Mouse (Mus musculus) liver, embryonic 14.5 days (tissue): ENCODE results near the gene Wdr5b. TPM values are rescaled to one million over a fixed set of nuclear protein-coding genes. Genes with fewer than 3 reads are reported as not detected.

Experiments used
- ATAC-seq: fragments of 200-750 bp; cut with Nextera tagmentation; 2 replicates; pipeline ENCODE4 v1.8.0; 2017; ENCODE audit warnings: moderate number of reproducible peaks, mild to moderate bottlenecking, moderate library complexity; ENCODE audit not compliant: insufficient read depth
- DNase-seq, 3 experiments: peaks; one replicate each; pipeline ENCODE4 v3.0.0-alpha.2; 2012 to 2013; ENCODE audit warnings: low read depth in 3 of 3, low spot score in 3 of 3
- H3K27ac ChIP-seq: fragments of 300-500 bp; sonication (generic); 2 replicates; pipeline ENCODE4 v1.5.1; 2014; ENCODE audit warnings: moderate library complexity, mild to moderate bottlenecking, control low read depth, inconsistent platforms
- H3K27me3 ChIP-seq: fragments of 300-500 bp; sonication (generic); 2 replicates; pipeline ENCODE4 v1.6.1; 2014; ENCODE audit warnings: mild to moderate bottlenecking, low read length, moderate library complexity; ENCODE audit not compliant: control insufficient read depth, insufficient read depth
- H3K36me3 ChIP-seq: fragments of 300-500 bp; sonication (generic); replicated peaks from 2 replicates; pipeline ENCODE4 v1.6.1; 2014; ENCODE audit warnings: low read depth; ENCODE audit not compliant: control insufficient read depth, insufficient read depth
- H3K4me1 ChIP-seq, 2 experiments: fragments of 200-500 bp in 1 of 2; fragments of 300-500 bp in 1 of 2; sonication (generic) in 1 of 2; replicated peaks; 2 replicates each; pipeline ENCODE4 v1.6.1; 2012 to 2014; ENCODE audit warnings: antibody characterized with exemption in 1 of 2, inconsistent platforms in 1 of 2, low read length in 1 of 2; ENCODE audit not compliant: control insufficient read depth in 2 of 2, insufficient read depth in 2 of 2
- H3K4me2 ChIP-seq: fragments of 300-500 bp; sonication (generic); 2 replicates; pipeline ENCODE4 v1.6.1; 2014; ENCODE audit warnings: low read depth, mild to moderate bottlenecking, control low read depth, moderate library complexity
- H3K4me3 ChIP-seq, 2 experiments: fragments of 200-500 bp in 1 of 2; fragments of 300-500 bp in 1 of 2; sonication (generic) in 1 of 2; 2 replicates each; pipeline ENCODE4 v1.5.1; 2012 to 2014; ENCODE audit warnings: low read depth in 2 of 2, low read length in 2 of 2, mild to moderate bottlenecking in 2 of 2, control low read depth in 1 of 2, inconsistent platforms in 1 of 2, moderate library complexity in 1 of 2; ENCODE audit not compliant: insufficient read depth in 1 of 2
- H3K9ac ChIP-seq: fragments of 300-500 bp; sonication (generic); replicated peaks from 2 replicates; pipeline ENCODE4 v1.6.1; 2014; ENCODE audit warnings: mild to moderate bottlenecking, control low read depth, moderate library complexity
- H3K9me3 ChIP-seq: fragments of 300-500 bp; sonication (generic); 2 replicates; pipeline ENCODE4 v1.6.1; 2016; ENCODE audit warnings: low read length, mixed read lengths; ENCODE audit not compliant: control insufficient read depth
- CTCF ChIP-seq: IDR thresholded peaks from 2 replicates; pipeline ENCODE4 v1.5.1; 2016; ENCODE audit warnings: antibody characterized with exemption, low read depth, control low read depth
- EP300 ChIP-seq: IDR thresholded peaks from 2 replicates; pipeline ENCODE4 v1.6.1; 2016; ENCODE audit warnings: antibody characterized with exemption, low read depth
- WGBS: fragments of 180-500 bp; shearing (Covaris S2); extraction: QIAGEN DNeasy Blood & Tissue Kit; methylation state at CpG from one replicate; pipeline ENCODE4 v1.1.7; 2014; ENCODE audit not compliant: insufficient replicate concordance; 5-methylcytosine and 5-hydroxymethylcytosine counted together
- polyA plus RNA-seq, 2 experiments: library from polyadenylated mRNA; depleted of rRNA in 1 of 2; stranded (reverse) in 1 of 2; unstranded in 1 of 2; fragments of >200 nt; fragmentation: Nextera tagmentation in 1 of 2; extraction: Ambion mirVana in 1 of 2; gene quantifications; 2 replicates each; pipeline versions ENCODE4 v1.2.1 to v1.2.3; 2012 to 2014

Gene Wdr5b
- polyA plus RNA-seq, 2 experiments: 2.3 to 2.9 TPM

- ATAC-seq (no peak), DNase-seq (no peak)
- no peak overlapping the region for H3K9ac ChIP-seq
- no peaks in the 10 kb centered on the region for H3K27me3 ChIP-seq
- TF ChIP-seq EP300: no peak
- TF ChIP-seq CTCF: no peak
- H3K9me3 ChIP-seq: no peaks in the 10 kb centered on the region
- H3K27ac ChIP-seq: no peak overlapping the region
- H3K4me1 ChIP-seq: peaks cover 11 to 20% of the 10 kb centered on the region in 2 experiments
- H3K36me3 ChIP-seq: no peaks in the 10 kb centered on the region
- WGBS: 67% methylated on average over 3 of the region's 3 CpGs
- no peak overlapping the region for H3K4me3 ChIP-seq
- no peak overlapping the region for H3K4me2 ChIP-seq
Observed at GRCm38 (mm10) chr16:36068356-36068755, 27.4 kb downstream of the Wdr5b start.

- peak overlapping the region; percentile 86 for H3K9ac ChIP-seq
- H3K4me3 ChIP-seq: peak overlapping the region; percentile 75 to 86; a peak in 3 of 4 replicates
- H3K4me1 ChIP-seq: peaks cover 11 to 16% of the 10 kb centered on the region in 2 experiments
- no peaks in the 10 kb centered on the region for H3K9me3 ChIP-seq
- no peak for ATAC-seq
- DNase-seq: no peak
- H3K27ac ChIP-seq: no peak overlapping the region
- H3K4me2 ChIP-seq: peak overlapping the region; percentile 83
- WGBS: 43% methylated on average over 9 of the region's 9 CpGs
- TF ChIP-seq EP300 (no peak), CTCF (peak; percentile 25; the same call in 1 of the 2 replicates)
- H3K36me3 ChIP-seq: no peaks in the 10 kb centered on the region
- no peaks in the 10 kb centered on the region for H3K27me3 ChIP-seq
Observed at GRCm38 (mm10) chr16:36069819-36070575, 29.0 kb downstream of the Wdr5b start.

GRCm38 (mm10) chr16:36071071-36071449 is 30.1 kb downstream of the Wdr5b start:
- Histone ChIP-seq H3K4me2 (peak overlapping the region; percentile 83), H3K9ac (peak overlapping the region; percentile 86), H3K36me3 (no peaks in the 10 kb centered on the region), H3K4me3 (peak overlapping the region; percentile 75 to 86), H3K27ac (peak overlapping the region; percentile 92), H3K9me3 (no peaks in the 10 kb centered on the region), H3K27me3 (no peaks in the 10 kb centered on the region), H3K4me1 (peaks cover 11 to 16% of the 10 kb centered on the region in 2 experiments)
- DNase-seq: peak in 2 of 3 experiments; percentile 20 to 22
- TF ChIP-seq CTCF: no peak
- TF ChIP-seq EP300: no peak
- WGBS: 0% methylated on average over 16 of the region's 16 CpGs
- peak; percentile 22 for ATAC-seq

GRCm38 (mm10) chr16:36071450-36072379 is 30.7 kb downstream of the Wdr5b start, which contains the start of the genes Fam162a and Ccdc58:
Fam162a (minus strand) TSS chr16:36071594.
Ccdc58 (plus strand) TSS chr16:36071685.
- peak within 1 kb of the TSS; percentile 83 for H3K4me2 ChIP-seq
- peak within 1 kb of the TSS; percentile 92 for H3K27ac ChIP-seq
- TF ChIP-seq EP300 (peak; percentile 42; the same call in 1 of the 2 replicates), CTCF (peak; percentile 8)
- peak; percentile 94 for ATAC-seq
- peak; percentile 78 to 80 (median 79) for DNase-seq
- under 1% methylated on average over 81 of the region's 81 CpGs for WGBS
- no peaks in the 10 kb centered on the region for H3K9me3 ChIP-seq
- H3K36me3 ChIP-seq: no peaks in the 10 kb centered on the region
- peak within 1 kb of the TSS; percentile 75 to 86 for H3K4me3 ChIP-seq
- H3K9ac ChIP-seq: peak within 1 kb of the TSS; percentile 86
- H3K27me3 ChIP-seq: no peaks in the 10 kb centered on the region
- peaks cover 11 to 16% of the 10 kb centered on the region in 2 experiments for H3K4me1 ChIP-seq
